Mouse (Mus musculus): ENCODE results near the gene Srbd1.

Srbd1 gene

GRCm38 (mm10) chr17:86035146-86035545 is 109.8 kb downstream of the Srbd1 start:
- no peak for DNase-seq (ENCODE audit: low spot score)

- DNase-seq (ENCODE audit: low spot score): no peak
These were observed 110.3 kb downstream of the Srbd1 start for GRCm38 (mm10) chr17:86034641-86035040.

- no peak for DNase-seq (ENCODE audit: low spot score)
These were observed 112.8 kb downstream of the Srbd1 start for GRCm38 (mm10) chr17:86032113-86032714.

GRCm38 (mm10) chr17:86030016-86030415 is 115.0 kb downstream of the Srbd1 start:
- no peak for DNase-seq (ENCODE audit: low spot score)

- no peak for DNase-seq (ENCODE audit: low spot score)
These were observed 115.8 kb downstream of the Srbd1 start for GRCm38 (mm10) chr17:86029175-86029574.

GRCm38 (mm10) chr17:86027577-86028199 is 117.3 kb downstream of the Srbd1 start:
- no peak for DNase-seq (ENCODE audit: low spot score)

- no peak for DNase-seq (ENCODE audit: low spot score)
These were observed 120.4 kb downstream of the Srbd1 start for GRCm38 (mm10) chr17:86024589-86024988.

- DNase-seq (ENCODE audit: low spot score): no peak
These were observed 122.6 kb downstream of the Srbd1 start for GRCm38 (mm10) chr17:86022366-86022765.

GRCm38 (mm10) chr17:86021815-86022214 is 123.2 kb downstream of the Srbd1 start:
- no peak for DNase-seq (ENCODE audit: low spot score)

GRCm38 (mm10) chr17:86021231-86021630 is 123.7 kb downstream of the Srbd1 start:
- DNase-seq (ENCODE audit: low spot score): no peak

GRCm38 (mm10) chr17:86019793-86020192 is 125.2 kb downstream of the Srbd1 start:
- DNase-seq (ENCODE audit: low spot score): no peak

GRCm38 (mm10) chr17:86014246-86014645 is 130.7 kb downstream of the Srbd1 start:
- no peak for DNase-seq (ENCODE audit: low spot score)

GRCm38 (mm10) chr17:86012576-86012975 is 132.4 kb downstream of the Srbd1 start:
- no peak for DNase-seq (ENCODE audit: low spot score)

GRCm38 (mm10) chr17:86011849-86012248 is 133.1 kb downstream of the Srbd1 start:
- DNase-seq (ENCODE audit: low spot score): no peak

- no peak for DNase-seq (ENCODE audit: low spot score)
These were observed 136.6 kb downstream of the Srbd1 start for GRCm38 (mm10) chr17:86008401-86008800.

GRCm38 (mm10) chr17:86002113-86002512 is 142.9 kb downstream of the Srbd1 start:
- no peak for DNase-seq (ENCODE audit: low spot score)

GRCm38 (mm10) chr17:86001667-86002066 is 143.3 kb downstream of the Srbd1 start:
- no peak for DNase-seq (ENCODE audit: low spot score)

- DNase-seq (ENCODE audit: low spot score): peak; percentile 17
These were observed 149.2 kb downstream of the Srbd1 start for GRCm38 (mm10) chr17:85995727-85996126.

GRCm38 (mm10) chr17:85995086-85995485 is 149.9 kb downstream of the Srbd1 start:
- DNase-seq (ENCODE audit: low spot score): no peak

GRCm38 (mm10) chr17:85989058-85989769 is 155.8 kb downstream of the Srbd1 start:
- no peak for DNase-seq (ENCODE audit: low spot score)

- DNase-seq (ENCODE audit: low spot score): no peak
These were observed 157.4 kb downstream of the Srbd1 start for GRCm38 (mm10) chr17:85987531-85987930.

GRCm38 (mm10) chr17:85986624-85987023 is 158.4 kb downstream of the Srbd1 start:
- no peak for DNase-seq (ENCODE audit: low spot score)

GRCm38 (mm10) chr17:85986181-85986580 is 158.8 kb downstream of the Srbd1 start:
- DNase-seq (ENCODE audit: low spot score): no peak

Data from layer of hippocampus, adult 9-10 months (tissue).